Mouse (Mus musculus) midbrain, embryonic 13.5 days (tissue): Measurements from ENCODE around the gene Vps11. TPM values are rescaled to one million over a fixed set of nuclear protein-coding genes. Genes with fewer than 3 reads are reported as not detected.
"Not testable (repeated sequence)": the region's sequence is repeated elsewhere in the genome, so short reads cannot be mapped to it uniquely, and the experiment has no call there.

Experiments
- ATAC-seq: fragments of 200-750 bp; cut with Nextera tagmentation; 2 replicates; pipeline ENCODE4 v1.8.0; 2017; ENCODE audit warnings: mild to moderate bottlenecking, moderate TSS enrichment, moderate library complexity
- H3K27ac ChIP-seq: fragments of 300-500 bp; sonication (generic); 2 replicates; pipeline ENCODE4 v1.5.1; 2015; ENCODE audit warnings: inconsistent platforms, mild to moderate bottlenecking, moderate library complexity
- H3K27me3 ChIP-seq: fragments of 300-500 bp; sonication (generic); 2 replicates; pipeline ENCODE4 v1.6.1; 2015; ENCODE audit warnings: mild to moderate bottlenecking, inconsistent platforms
- H3K36me3 ChIP-seq: fragments of 300-500 bp; sonication (generic); 2 replicates; pipeline ENCODE4 v1.6.1; 2015; ENCODE audit warnings: mild to moderate bottlenecking, inconsistent platforms
- H3K4me1 ChIP-seq: fragments of 300-500 bp; sonication (generic); replicated peaks from 2 replicates; pipeline ENCODE4 v1.6.1; 2015; ENCODE audit warnings: inconsistent platforms
- H3K4me2 ChIP-seq: fragments of 300-500 bp; sonication (generic); replicated peaks from 2 replicates; pipeline ENCODE4 v1.6.1; 2015; ENCODE audit warnings: moderate library complexity, mild to moderate bottlenecking, inconsistent platforms
- H3K4me3 ChIP-seq: fragments of 300-500 bp; sonication (generic); replicated peaks from 2 replicates; pipeline ENCODE4 v1.5.1; 2015; ENCODE audit warnings: mild to moderate bottlenecking, inconsistent platforms
- H3K9ac ChIP-seq: fragments of 300-500 bp; sonication (generic); replicated peaks from 2 replicates; pipeline ENCODE4 v1.6.1; 2015; ENCODE audit warnings: mild to moderate bottlenecking, inconsistent platforms
- H3K9me3 ChIP-seq: fragments of 300-500 bp; sonication (generic); 2 replicates; pipeline ENCODE4 v1.6.1; 2016; ENCODE audit warnings: mild to moderate bottlenecking, inconsistent platforms
- WGBS: fragments of 180-500 bp; shearing (Covaris S2); methylation state at CpG from one replicate; pipeline ENCODE4 v1.1.7; 2015; 5-methylcytosine and 5-hydroxymethylcytosine counted together
- polyA plus RNA-seq: library from polyadenylated mRNA; unstranded; fragments of >200 nt; fragmentation: Nextera tagmentation; extraction: Ambion mirVana; gene quantifications from 2 replicates; pipeline ENCODE4 v1.2.1, GENCODE M21; 2015

Gene Vps11
- polyA plus RNA-seq, 1 experiment from 2014 or later = 41.2 TPM

DNA sequence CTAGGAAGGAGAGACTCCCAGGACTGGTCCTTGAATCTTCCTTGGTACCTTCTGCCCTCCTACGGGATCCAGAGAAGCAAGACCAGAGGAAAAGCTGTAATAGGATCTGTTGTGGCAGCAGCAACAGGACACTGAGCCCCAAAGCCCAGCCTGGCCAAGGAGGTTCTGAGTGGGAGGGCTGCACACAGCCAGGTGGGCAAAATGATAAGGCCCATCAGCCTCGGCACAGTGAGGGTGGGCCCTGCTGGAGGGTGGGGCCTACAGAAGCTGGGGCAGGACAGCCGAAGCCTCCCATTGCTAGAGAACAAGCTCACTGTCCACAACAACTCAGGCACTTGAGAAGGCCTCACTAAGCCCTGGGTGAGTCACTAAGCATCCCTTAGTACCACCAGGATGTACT, 19.3 kb downstream of the Vps11 start:
- 89% methylated on average over 3 of the region's 3 CpGs for WGBS
- Histone ChIP-seq H3K27me3 (no peaks in the 10 kb centered on the region), H3K4me2 (no peak overlapping the region), H3K27ac (no peak overlapping the region), H3K4me1 (peaks cover 24% of the 10 kb centered on the region), H3K4me3 (no peak overlapping the region), H3K36me3 (peaks cover 35% of the 10 kb centered on the region), H3K9ac (no peak overlapping the region), H3K9me3 (no peaks in the 10 kb centered on the region)
- no peak for ATAC-seq

DNA sequence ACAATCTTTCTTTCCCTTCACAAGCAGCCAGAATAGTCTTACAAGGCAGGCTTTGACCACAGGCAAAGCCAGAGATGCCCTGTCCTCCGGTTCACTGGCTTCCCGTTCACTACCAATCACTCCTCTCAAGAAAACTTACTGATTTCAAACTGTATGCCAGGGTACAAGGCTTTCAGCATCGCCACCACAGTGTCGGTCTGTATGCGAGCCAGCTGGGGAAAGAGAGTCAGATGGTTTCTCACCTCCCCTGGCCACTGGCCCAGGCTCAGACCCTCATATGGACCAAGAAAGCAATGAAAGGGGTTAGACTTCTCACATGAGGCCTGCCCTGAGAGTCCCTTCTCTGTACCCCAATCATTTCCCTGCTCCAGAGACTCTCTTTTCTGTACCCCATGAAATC, 20.0 kb downstream of the Vps11 start:
- H3K27me3 ChIP-seq = no peaks in the 10 kb centered on the region
- WGBS = 93% methylated on average over 5 of the region's 5 CpGs
- H3K9ac ChIP-seq = no peak overlapping the region

DNA sequence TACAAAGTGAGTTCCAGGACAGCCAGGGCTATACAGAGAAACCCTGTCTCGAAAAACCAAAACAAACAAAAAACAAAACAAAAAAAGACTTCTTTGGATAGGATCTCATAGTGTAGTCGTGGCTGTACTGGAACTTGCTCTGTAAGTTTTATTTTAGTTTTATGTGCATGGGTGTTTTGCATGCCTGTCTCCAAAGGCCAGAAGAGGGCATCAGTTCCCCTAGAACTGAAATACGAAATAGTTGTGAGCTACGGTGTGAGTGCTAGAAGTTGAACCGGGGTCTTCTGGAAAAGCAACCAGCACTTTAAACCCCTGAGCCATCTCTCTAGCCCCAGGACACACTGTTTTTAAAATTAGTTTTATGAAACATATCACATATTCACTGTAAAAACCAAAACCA, 22.9 kb downstream of the Vps11 start:
- 91% methylated on average over 5 of the region's 5 CpGs for WGBS
- no peak for ATAC-seq
- no peak overlapping the region for H3K4me3 ChIP-seq

More for the DNA sequence above, 20.0 kb downstream of the Vps11 start:
- peaks cover 29% of the 10 kb centered on the region for H3K36me3 ChIP-seq
- H3K9me3 ChIP-seq = no peaks in the 10 kb centered on the region
- H3K4me1 ChIP-seq = peaks cover 31% of the 10 kb centered on the region
- H3K27ac ChIP-seq = no peak overlapping the region
- H3K4me2 ChIP-seq = no peak overlapping the region
- ATAC-seq = no peak
- no peak overlapping the region for H3K4me3 ChIP-seq

GRCm38 (mm10) chr9:44337436-44338169, 23.9 kb downstream of the Vps11 start:
- Histone ChIP-seq H3K9me3 (no peaks in the 10 kb centered on the region), H3K4me3 (peak overlapping the region; percentile 94; the same call in 1 of the 2 replicates), H3K9ac (peak overlapping the region; percentile 98), H3K27me3 (no peaks in the 10 kb centered on the region), H3K4me1 (peaks cover 31% of the 10 kb centered on the region), H3K36me3 (peaks cover 38% of the 10 kb centered on the region), H3K4me2 (peak overlapping the region; percentile 86), H3K27ac (no peak overlapping the region)
- no peak for ATAC-seq
- 70% methylated on average over 9 of the region's 9 CpGs for WGBS

More for the DNA sequence above, 22.9 kb downstream of the Vps11 start:
- Histone ChIP-seq H3K9ac (no peak overlapping the region), H3K36me3 (peaks cover 28% of the 10 kb centered on the region), H3K4me1 (peaks cover 41% of the 10 kb centered on the region), H3K27me3 (no peaks in the 10 kb centered on the region), H3K4me2 (no peak overlapping the region), H3K9me3 (no peaks in the 10 kb centered on the region), H3K27ac (no peak overlapping the region)

- Histone ChIP-seq H3K9me3 (no peaks in the 10 kb centered on the region), H3K27me3 (no peaks in the 10 kb centered on the region), H3K9ac (peak overlapping the region; percentile 98), H3K4me3 (peak overlapping the region; percentile 94), H3K4me2 (peak overlapping the region; percentile 86), H3K4me1 (peaks cover 25% of the 10 kb centered on the region), H3K27ac (no peak overlapping the region), H3K36me3 (peaks cover 43% of the 10 kb centered on the region)
- 78% methylated on average over 3 of the region's 3 CpGs for WGBS
- ATAC-seq = no peak
These were observed 24.5 kb downstream of the Vps11 start for GRCm38 (mm10) chr9:44336964-44337363.

DNA sequence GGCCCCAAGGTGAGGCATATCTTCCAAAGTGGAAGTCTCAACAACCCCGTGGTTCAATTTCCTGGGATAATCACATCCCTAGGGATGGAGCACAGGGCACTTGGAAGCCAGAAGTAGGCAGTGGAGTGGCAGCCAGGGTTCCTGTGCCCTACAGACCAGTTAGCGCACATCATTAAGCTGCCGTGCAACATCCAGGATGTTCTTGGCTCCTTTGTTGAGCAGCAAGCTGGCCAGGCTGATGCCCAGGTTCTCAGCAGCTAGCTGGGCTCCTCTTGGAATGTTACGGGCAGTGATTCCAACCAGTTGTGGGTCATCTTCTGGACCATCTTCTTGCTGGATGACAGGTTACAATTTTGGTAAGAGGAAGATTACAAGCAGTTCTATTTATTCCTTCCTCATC, 25.0 kb downstream of the Vps11 start:
- Histone ChIP-seq H3K4me1 (peaks cover 25% of the 10 kb centered on the region), H3K36me3 (peaks cover 47% of the 10 kb centered on the region), H3K4me3 (peak overlapping the region; percentile 94), H3K9ac (peak overlapping the region; percentile 98), H3K4me2 (peak overlapping the region; percentile 86)
- not testable (repeated sequence) for H3K27me3 ChIP-seq, ATAC-seq, H3K9me3 ChIP-seq, H3K27ac ChIP-seq
- WGBS = 29% methylated on average over 4 of the region's 4 CpGs

DNA sequence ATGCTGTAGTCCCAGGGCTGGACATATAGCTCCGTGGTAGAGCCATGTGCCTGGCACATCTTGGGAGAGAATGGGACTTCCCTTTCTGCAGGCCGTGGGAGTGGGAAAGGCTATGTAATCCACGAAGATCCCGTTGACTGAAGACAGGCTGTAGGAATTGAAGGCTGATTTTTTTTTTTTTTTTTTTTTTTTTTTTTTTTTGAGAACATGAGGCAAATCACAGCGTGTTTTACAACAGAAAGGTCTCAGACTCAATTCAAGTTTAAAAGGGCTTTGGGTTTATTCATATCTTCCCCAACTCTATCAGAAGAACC, 25.4 kb downstream of the Vps11 start:
- Histone ChIP-seq H3K9me3 (no peaks in the 10 kb centered on the region), H3K9ac (peak overlapping the region; percentile 98), H3K36me3 (peaks cover 52% of the 10 kb centered on the region), H3K4me1 (peaks cover 25% of the 10 kb centered on the region), H3K4me2 (peak overlapping the region; percentile 86), H3K4me3 (peak overlapping the region; percentile 94), H3K27ac (peak overlapping the region; percentile 94), H3K27me3 (no peaks in the 10 kb centered on the region)
- 1% methylated on average over 5 of the region's 5 CpGs for WGBS
- ATAC-seq = no peak

DNA sequence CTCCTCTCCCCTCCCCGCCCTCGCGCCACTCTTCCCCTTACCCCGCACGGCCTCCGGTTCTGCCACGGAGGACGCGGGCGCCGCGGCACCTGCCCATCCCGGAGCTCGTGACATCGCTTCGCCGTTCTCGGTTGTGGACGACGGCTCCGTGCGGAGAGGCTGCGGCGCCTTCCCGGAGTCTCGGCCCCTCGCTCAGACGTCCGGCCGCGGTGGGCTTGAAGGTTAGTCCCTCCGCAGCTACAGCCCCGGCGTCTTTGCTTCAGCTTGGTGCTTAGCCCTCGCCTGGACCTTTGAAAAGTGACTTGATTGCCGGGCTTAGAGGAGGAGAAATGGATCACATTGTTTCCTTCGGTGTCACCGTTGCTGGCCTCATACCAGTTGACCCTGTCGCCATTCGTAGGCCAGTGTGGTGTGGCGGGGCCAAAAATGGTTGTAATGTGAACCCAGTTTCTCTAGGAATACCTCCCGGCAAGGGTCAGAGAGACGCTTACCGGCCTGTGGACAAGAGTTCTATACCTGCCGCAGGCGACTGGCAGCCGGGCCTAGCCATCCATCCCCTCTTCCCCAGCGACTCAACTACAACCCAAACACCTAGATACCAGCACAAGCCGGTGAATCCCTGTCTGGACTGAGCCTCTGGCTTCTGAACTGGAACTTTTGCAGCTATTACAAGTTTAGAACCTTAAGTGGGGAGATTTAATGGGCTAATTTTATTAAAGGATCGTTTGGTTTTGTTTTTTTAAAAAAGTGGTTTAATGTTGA, 26.0 kb downstream of the Vps11 start:
- Histone ChIP-seq H3K4me2 (peak overlapping the region; percentile 86), H3K9ac (peak overlapping the region; percentile 98), H3K9me3 (no peaks in the 10 kb centered on the region), H3K4me3 (peak overlapping the region; percentile 94), H3K27me3 (no peaks in the 10 kb centered on the region), H3K27ac (peak overlapping the region; percentile 94), H3K36me3 (peaks cover 55% of the 10 kb centered on the region), H3K4me1 (peaks cover 25% of the 10 kb centered on the region)
- WGBS = under 1% methylated on average over 50 of the region's 50 CpGs
- peak; percentile 46; the same call in 1 of the 2 replicates for ATAC-seq

GRCm38 (mm10) chr9:44334396-44335330, 26.8 kb downstream of the Vps11 start, which contains the start of gene H2afx:
H2afx (plus strand) TSS chr9:44334694.
- ATAC-seq = peak; percentile 97
- H3K4me2 ChIP-seq = peak within 1 kb of the TSS; percentile 86
- WGBS = under 1% methylated on average over 91 of the region's 91 CpGs
- H3K27me3 ChIP-seq = no peaks in the 10 kb centered on the region
- H3K27ac ChIP-seq = peak within 1 kb of the TSS; percentile 94
- H3K9ac ChIP-seq = peak within 1 kb of the TSS; percentile 98
- H3K9me3 ChIP-seq = no peaks in the 10 kb centered on the region
- peaks cover 57% of the 10 kb centered on the region for H3K36me3 ChIP-seq
- peak within 1 kb of the TSS; percentile 94 for H3K4me3 ChIP-seq
- H3K4me1 ChIP-seq = peaks cover 25% of the 10 kb centered on the region

DNA sequence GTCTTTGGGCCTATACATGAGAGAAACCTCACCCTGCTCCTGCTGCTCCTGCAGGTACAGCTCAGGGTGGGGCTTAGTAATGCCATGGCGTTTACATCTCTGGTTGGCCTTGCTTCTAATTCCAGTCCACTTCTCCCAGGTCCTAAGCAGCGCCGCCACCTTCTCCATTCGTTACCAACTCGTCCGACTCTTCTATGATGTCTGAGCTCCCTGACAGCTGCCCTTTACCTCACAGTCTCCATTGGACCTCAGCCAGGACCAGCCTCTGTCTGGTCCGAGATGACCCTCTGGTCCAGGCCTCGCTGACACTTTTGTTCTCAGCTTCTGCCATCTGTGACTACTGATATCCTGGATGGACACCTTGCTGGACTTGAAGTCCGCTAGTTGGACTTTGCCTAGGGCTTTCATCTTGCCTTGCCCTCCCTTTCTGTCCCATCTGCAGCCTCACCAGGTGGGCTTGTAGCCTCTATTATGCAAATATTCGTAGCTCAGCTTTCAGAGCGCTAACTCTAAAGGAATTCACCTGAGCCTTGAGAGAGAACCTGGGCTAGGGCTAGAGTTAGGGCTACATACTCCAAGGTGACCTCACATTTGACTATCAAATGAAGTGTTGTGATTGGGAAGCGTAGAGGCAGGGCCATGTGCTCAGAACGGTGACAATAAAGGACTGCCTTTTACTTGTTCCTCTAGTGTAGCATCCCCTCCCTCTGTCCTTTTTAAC, 28.4 kb downstream of the Vps11 start:
- Histone ChIP-seq H3K27me3 (no peaks in the 10 kb centered on the region), H3K9me3 (no peaks in the 10 kb centered on the region), H3K9ac (no peak overlapping the region), H3K4me1 (peaks cover 29% of the 10 kb centered on the region), H3K27ac (no peak overlapping the region), H3K4me2 (no peak overlapping the region), H3K4me3 (no peak overlapping the region), H3K36me3 (peaks cover 57% of the 10 kb centered on the region)
- ATAC-seq = no peak
- 96% methylated on average over 13 of the region's 13 CpGs for WGBS

- Histone ChIP-seq H3K27me3 (no peaks in the 10 kb centered on the region), H3K4me3 (no peak overlapping the region), H3K4me2 (no peak overlapping the region), H3K9me3 (no peaks in the 10 kb centered on the region), H3K4me1 (peaks cover 18% of the 10 kb centered on the region), H3K27ac (no peak overlapping the region), H3K36me3 (peaks cover 52% of the 10 kb centered on the region), H3K9ac (no peak overlapping the region)
- no peak for ATAC-seq
- 97% methylated on average over 6 of the region's 6 CpGs for WGBS
These were observed 30.7 kb downstream of the Vps11 start for GRCm38 (mm10) chr9:44330736-44331135.
